Comparison of ENCODE assay signal across 7 mouse cellular contexts in genomic region chr4:146448950-146449349, GRCm38 (mm10). TPM values are rescaled to one million over a fixed set of nuclear protein-coding genes. Genes with fewer than 3 reads are reported as not detected.
DNase-seq lines count a peak whose midpoint lies in the region; ATAC-seq and TF ChIP-seq lines count a peak whose summit lies in the region.
"Not testable (repeated sequence)": the region's sequence is repeated elsewhere in the genome, so short reads cannot be mapped to it uniquely, and the experiment has no call there.

Zfp992 (plus strand) TSS chr4:146449023.

- peaks cover 17% of the 10 kb centered on the region; the same call in 1 of the 2 replicates for H3K9me3 ChIP-seq in limb, embryonic 11.5 days (ENCODE audit: control insufficient read depth, low read length)
- H3K9me3 ChIP-seq in midbrain, postnatal 0 days (ENCODE audit: low read length): peaks cover 47% of the 10 kb centered on the region
- H3K9me3 ChIP-seq in stomach, embryonic 16.5 days (replicated peaks; ENCODE audit: control insufficient read depth, low read length): not testable (repeated sequence)

- H3K27me3 ChIP-seq in limb, embryonic 11.5 days (ENCODE audit: control insufficient read depth, insufficient read depth, low read length); midbrain, postnatal 0 days (ENCODE audit: insufficient read depth, low read length); stomach, embryonic 16.5 days (ENCODE audit: control insufficient read depth, insufficient read depth, low read length): not testable (repeated sequence)

- H3K4me1 ChIP-seq in bone marrow macrophage, adult 2 months (ENCODE audit: control insufficient read depth, insufficient read depth, low read length); limb, embryonic 11.5 days (ENCODE audit: control insufficient read depth, insufficient read depth, low read length); midbrain, postnatal 0 days (ENCODE audit: insufficient read depth, low read length); stomach, embryonic 16.5 days (ENCODE audit: control insufficient read depth, insufficient read depth, low read length): not testable (repeated sequence)

- not testable (repeated sequence) for H3K4me3 ChIP-seq in bone marrow macrophage, adult 2 months (ENCODE audit: insufficient read depth, low read length); limb, embryonic 11.5 days (ENCODE audit: low read depth, low read length); midbrain, postnatal 0 days (ENCODE audit: low read depth, low read length); stomach, embryonic 16.5 days (replicated peaks; ENCODE audit: low read length)

- not testable (repeated sequence) for H3K27ac ChIP-seq in bone marrow macrophage, adult 2 months (ENCODE audit: insufficient read depth, low read depth, low read length); limb, embryonic 11.5 days (replicated peaks; ENCODE audit: low read depth, low read length); midbrain, postnatal 0 days (ENCODE audit: low read depth, low read length); stomach, embryonic 16.5 days (ENCODE audit: low read length)

- not testable (repeated sequence) for H3K9ac ChIP-seq in limb, embryonic 11.5 days (ENCODE audit: low read length); midbrain, postnatal 0 days (replicated peaks; ENCODE audit: low read length, poor library complexity, severe bottlenecking); stomach, embryonic 16.5 days (ENCODE audit: low read length)

- not testable (repeated sequence) for H3K36me3 ChIP-seq in limb, embryonic 11.5 days (ENCODE audit: control insufficient read depth, insufficient read depth, low read length); midbrain, postnatal 0 days (ENCODE audit: insufficient read depth, low read length); stomach, embryonic 16.5 days (ENCODE audit: control insufficient read depth, insufficient read depth, low read length)

- TF ChIP-seq CTCF in bone marrow macrophage, adult 2 months (IDR thresholded peaks at IDR 0.05; ENCODE audit: low read depth, low read length); midbrain, postnatal 0 days (IDR thresholded peaks at IDR 0.05): not testable (repeated sequence)

- H3K4me2 ChIP-seq in limb, embryonic 11.5 days (ENCODE audit: low read depth, severe bottlenecking); midbrain, postnatal 0 days (ENCODE audit: low read depth, low read length, poor library complexity, severe bottlenecking); stomach, embryonic 16.5 days (ENCODE audit: low read depth, low read length): not testable (repeated sequence)

- 96% methylated on average over 2 of the region's 2 CpGs for WGBS in limb, embryonic 11.5 days
- WGBS in midbrain, postnatal 0 days: 90% methylated on average over 2 of the region's 2 CpGs
- WGBS in stomach, embryonic 16.5 days: 89% methylated on average over 2 of the region's 2 CpGs

- 0 out of 2 replicates have a peak, but pooled peaks have one; percentile 21 for ATAC-seq in granulocyte monocyte progenitor cell, adult 5-6 weeks (replicated peaks; ENCODE audit: poor library complexity, severe bottlenecking)
- ATAC-seq in hematopoietic stem cell, adult 5-6 weeks (replicated peaks in 1 of 2; ENCODE audit: insufficient read depth in 1 of 2, low FRiP score in 2 of 2, low TSS enrichment in 1 of 2, low read depth in 1 of 2, poor library complexity in 2 of 2, severe bottlenecking in 2 of 2): 0 out of 4 replicates have a peak, but pooled peaks of 1 of the 2 experiments have one; percentile 20
- peak; percentile 48; the same call in 1 of the 2 replicates for ATAC-seq in limb, embryonic 11.5 days (ENCODE audit: insufficient number of reproducible peaks, low FRiP score, low TSS enrichment, low read depth)
- ATAC-seq in megakaryocyte, adult 5-6 weeks (ENCODE audit: poor library complexity, severe bottlenecking): not testable (repeated sequence)
- 0 out of 2 replicates have a peak, but pooled peaks have one; percentile 47 for ATAC-seq in midbrain, postnatal 0 days (ENCODE audit: low FRiP score)
- ATAC-seq in stomach, embryonic 16.5 days (ENCODE audit: insufficient read depth, low FRiP score): peak; percentile 64; the same call in 1 of the 2 replicates

- DNase-seq in limb, embryonic 11.5 days (ENCODE audit: low spot score): peak; percentile 16
- DNase-seq in midbrain, postnatal 0 days (ENCODE audit: low spot score): not testable (repeated sequence)

- not testable (repeated sequence) for TF ChIP-seq POLR2A in bone marrow macrophage, adult 2 months (IDR thresholded peaks at IDR 0.05; ENCODE audit: borderline replicate concordance, low read depth, low read length)

RNA-seq across cellular contexts. Expression of gene Zfp992, which starts in this region (rescaled TPM):
- 18.9 and 21.9 TPM in 2 replicates for polyA plus RNA-seq in bone marrow macrophage, adult 2 months (2012; ENCODE audit: insufficient read depth, insufficient read length, missing spikeins)
- 22.3 and 30.1 TPM in 2 replicates for total RNA-seq in granulocyte monocyte progenitor cell, adult 5-6 weeks (2014; fragmentation: Nextera tagmentation)
- total RNA-seq in granulocyte monocyte progenitor cell, adult 5-6 weeks (2017): 11.8 and 15.3 TPM in 2 replicates
- total RNA-seq in hematopoietic stem cell, adult 5-6 weeks (2017): 17.8 and 24.8 TPM in 2 replicates
- 5.6 TPM in 2 replicates for polyA plus RNA-seq in limb, embryonic 11.5 days (2014; fragmentation: Nextera tagmentation; extraction: Ambion mirVana)
- total RNA-seq in megakaryocyte, adult 5-6 weeks (2015): 20.0 and 23.3 TPM in 2 replicates
- 8.9 and 11.4 TPM in 2 replicates for total RNA-seq in megakaryocyte, adult 5-6 weeks (2017)
- total RNA-seq in midbrain, postnatal 0 days (2014; rRNA removed): 2.8 and 5.2 TPM in 2 replicates
- polyA plus RNA-seq in midbrain, postnatal 0 days (2015; fragmentation: Nextera tagmentation; extraction: Ambion mirVana): 0.73 and 1.3 TPM in 2 replicates
- 1.9 and 2.7 TPM in 2 replicates for polyA plus RNA-seq in stomach, embryonic 16.5 days (2015; fragmentation: Nextera tagmentation; extraction: Ambion mirVana)
